Mouse (Mus musculus): ENCODE measurements around the gene Lrrc7. TPM values are rescaled to one million over a fixed set of nuclear protein-coding genes. Genes with fewer than 3 reads are reported as not detected.

Gene Lrrc7
- total and polyA plus RNA-seq, 3 experiments = 0.07 TPM; not detected in 2

DNA sequence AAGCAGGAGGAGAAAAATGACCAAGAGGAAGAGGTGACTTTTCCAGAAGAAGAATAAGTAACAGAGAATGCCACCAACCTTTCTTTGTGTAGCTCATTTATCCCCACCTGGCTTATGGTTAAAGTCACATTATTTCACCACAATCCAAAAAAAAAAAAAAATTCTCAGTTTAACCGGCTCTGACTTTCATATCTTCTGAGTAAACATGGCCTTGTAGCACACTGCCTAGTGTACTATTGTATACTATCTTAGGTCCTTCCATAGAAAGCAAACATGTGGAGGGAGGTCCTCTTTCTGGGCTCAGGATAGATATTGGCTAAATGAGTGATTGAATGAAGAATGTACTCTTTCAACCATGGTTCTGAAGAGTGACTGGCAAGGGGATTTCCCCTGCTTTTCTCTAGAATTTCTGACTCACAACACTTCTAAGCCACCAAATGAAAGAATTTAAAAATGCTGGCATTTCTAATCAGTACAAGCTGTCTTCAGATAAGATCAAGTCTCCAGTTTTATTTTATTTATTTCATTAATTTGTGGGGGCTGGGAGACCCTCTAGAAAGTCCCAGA, 400.0 kb downstream of the Lrrc7 start (continued):
- TF ChIP-seq MAFK (IDR thresholded peaks at IDR 0.05; ENCODE audit: insufficient replicate concordance, low read length) (no peak), MEF2A (IDR thresholded peaks at IDR 0.05; ENCODE audit: borderline replicate concordance, low read depth, low read length) (peak; percentile 10), ZC3H11A (IDR thresholded peaks at IDR 0.05; ENCODE audit: low read depth, low read length) (no peak), ETS1 (conservative IDR thresholded peaks at IDR 0.05; ENCODE audit: low read depth, low read length) (0 out of 2 replicates have a peak, but pooled peaks have one; percentile 33), JUN (IDR thresholded peaks at IDR 0.05; ENCODE audit: insufficient read depth, low read depth, low read length) (peak; percentile 70), SIN3A (IDR thresholded peaks at IDR 0.05; ENCODE audit: low read length) (peak; percentile 19; the same call in 1 of the 2 replicates), JUND (conservative IDR thresholded peaks at IDR 0.05; ENCODE audit: low read depth, low read length) (peak; percentile 57; the same call in 1 of the 2 replicates), MAX (IDR thresholded peaks at IDR 0.05; ENCODE audit: low read length) (0 out of 2 replicates have a peak, but pooled peaks have one; percentile 49), HCFC1 (IDR thresholded peaks at IDR 0.05; ENCODE audit: low read depth, low read length) (no peak), RAD21 (IDR thresholded peaks at IDR 0.05; ENCODE audit: low read depth, low read length) (no peak; the same call in 1 of the 2 replicates)

DNA sequence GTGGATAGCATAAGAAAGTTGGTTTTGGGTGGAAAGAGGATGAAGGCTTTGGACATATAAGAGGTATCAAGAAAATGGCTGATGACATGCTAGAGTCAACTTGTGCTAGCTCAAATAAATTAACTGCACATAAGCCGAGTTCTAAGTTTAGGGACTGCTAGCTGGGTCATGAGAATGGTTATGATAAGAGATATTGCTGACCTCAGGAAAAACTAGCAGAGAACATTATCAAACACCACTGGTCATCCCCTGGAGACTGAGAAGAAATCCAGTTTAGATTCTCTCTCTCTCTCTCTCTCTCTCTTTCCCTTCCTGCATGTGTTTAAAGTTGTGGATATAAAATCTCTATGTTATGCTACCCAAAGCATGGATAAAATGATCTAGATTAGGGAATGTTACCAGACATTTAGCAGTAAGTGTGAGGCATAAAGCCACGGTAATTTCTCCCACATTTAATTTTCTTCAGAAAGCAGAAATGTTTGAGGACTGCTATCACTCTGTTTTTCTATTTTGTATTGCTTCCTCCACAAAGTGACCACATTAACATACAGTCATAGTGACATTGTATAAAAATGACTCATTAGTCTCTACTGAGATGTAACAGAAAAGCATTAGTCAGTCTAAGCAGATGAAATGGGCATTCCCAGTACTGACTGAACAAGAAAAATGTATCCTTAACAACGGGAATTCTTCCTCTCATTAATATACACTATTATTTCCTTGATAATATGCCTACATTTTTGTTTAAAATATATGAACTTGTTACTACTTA, 406.3 kb downstream of the Lrrc7 start:
- dilution Hi-C loops (cut with MboI; ENCODE audit: extremely low pct_ligation_motif_present, extremely low pct_unique_long_range_greater_than_20kb, low sequenced_read_pairs) = no loop called here
- no peaks in the 10 kb centered on the region for H3K79me2 ChIP-seq (replicated peaks; ENCODE audit: control insufficient read depth, extremely low read depth, insufficient read depth, poor library complexity, severe bottlenecking)

DNA sequence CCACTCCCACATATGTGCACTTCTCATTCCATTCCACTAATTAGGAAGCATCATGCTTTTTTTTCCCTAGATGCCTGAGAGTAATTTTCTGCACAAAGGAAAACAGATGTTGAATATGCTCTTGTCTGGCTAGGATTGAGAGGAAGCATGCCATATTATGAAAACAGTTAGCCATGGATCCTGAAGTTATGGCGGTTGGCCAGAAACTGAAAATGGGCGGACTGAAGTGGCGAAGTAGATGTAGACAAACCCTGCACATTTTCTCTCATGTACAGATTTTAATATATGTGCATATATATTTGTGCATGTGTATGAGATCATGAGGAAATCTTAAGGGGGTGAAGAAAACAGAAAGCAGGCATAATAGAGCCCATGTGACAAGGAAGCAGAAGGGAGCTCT, 407.9 kb downstream of the Lrrc7 start:
- Histone ChIP-seq H3K9ac (ENCODE audit: insufficient read depth, low read depth) (no peak overlapping the region), H3K36me3 (replicated peaks in 1 of 2; ENCODE audit: control insufficient read depth in 1 of 2, insufficient read depth in 1 of 2, low read length in 1 of 2) (no peaks in the 10 kb centered on the region), H3K4me2 (ENCODE audit: insufficient read depth, low read depth, poor library complexity, severe bottlenecking) (no peak overlapping the region), H3K9me3 (replicated peaks; ENCODE audit: low read length) (no peaks in the 10 kb centered on the region), H3K27me3 (replicated peaks) (no peaks in the 10 kb centered on the region), H3K4me1 (ENCODE audit: control insufficient read depth in 1 of 2, insufficient read depth in 2 of 2) (no peaks in the 10 kb centered on the region; a peak in 1 of 4 replicates), H3K27ac (ENCODE audit: insufficient read depth, low read depth) (no peak overlapping the region), H3K4me3 (replicated peaks in 1 of 3; ENCODE audit: low read depth in 2 of 3, low read length in 2 of 3, poor library complexity in 1 of 3) (no peak overlapping the region), H3K79me2 (replicated peaks; ENCODE audit: control insufficient read depth, extremely low read depth, insufficient read depth, poor library complexity, severe bottlenecking) (no peaks in the 10 kb centered on the region)
- dilution Hi-C loops (cut with MboI; ENCODE audit: extremely low pct_ligation_motif_present, extremely low pct_unique_long_range_greater_than_20kb, low sequenced_read_pairs) (no loop called here), in situ Hi-C loops (cut with MboI; ENCODE audit: low pct_ligation_motif_present, low pct_unique_long_range_greater_than_20kb, low sequenced_read_pairs) (no loop called here)
- TF ChIP-seq HCFC1 (IDR thresholded peaks at IDR 0.05; ENCODE audit: low read depth, low read length) (no peak), SIN3A (IDR thresholded peaks at IDR 0.05; ENCODE audit: low read length) (no peak), EP300 (IDR thresholded peaks at IDR 0.05; ENCODE audit: low read length) (no peak), GABPA (IDR thresholded peaks at IDR 0.05; ENCODE audit: insufficient replicate concordance, low read depth, low read length) (no peak), NRF1 (IDR thresholded peaks at IDR 0.05; ENCODE audit: low read depth, low read length) (no peak), IRF4 (IDR thresholded peaks at IDR 0.05; ENCODE audit: low read depth, low read length) (no peak), RCOR1 (conservative IDR thresholded peaks at IDR 0.05; ENCODE audit: low read depth, low read length) (no peak), MXI1 (IDR thresholded peaks at IDR 0.05; ENCODE audit: low read depth, low read length) (no peak), POLR2A (IDR thresholded peaks at IDR 0.05; ENCODE audit: low read depth, low read length) (no peak), CHD2 (IDR thresholded peaks at IDR 0.05; ENCODE audit: low read length) (no peak), MEF2A (IDR thresholded peaks at IDR 0.05; ENCODE audit: borderline replicate concordance, low read depth, low read length) (no peak), USF2 (conservative IDR thresholded peaks at IDR 0.05; ENCODE audit: low read depth, low read length) (no peak), JUND (conservative IDR thresholded peaks at IDR 0.05; ENCODE audit: low read depth, low read length) (no peak), ETS1 (conservative IDR thresholded peaks at IDR 0.05; ENCODE audit: low read depth, low read length) (no peak), NELFE (IDR thresholded peaks at IDR 0.05; ENCODE audit: low read depth, low read length) (no peak), RAD21 (IDR thresholded peaks at IDR 0.05; ENCODE audit: low read depth, low read length) (no peak), MYC (IDR thresholded peaks at IDR 0.05; ENCODE audit: low read depth, low read length) (no peak)
- DNase-seq (ENCODE audit: extremely low read depth) = no peak

More for the DNA sequence above, 406.3 kb downstream of the Lrrc7 start:
- Histone ChIP-seq H3K4me3 (replicated peaks in 1 of 3; ENCODE audit: low read depth in 2 of 3, low read length in 2 of 3, poor library complexity in 1 of 3) (no peak overlapping the region), H3K4me1 (ENCODE audit: control insufficient read depth in 1 of 2, insufficient read depth in 2 of 2) (peaks cover 2 to 7% of the 10 kb centered on the region in 2 experiments; a peak in 2 of 4 replicates), H3K27ac (ENCODE audit: insufficient read depth, low read depth) (no peak overlapping the region), H3K27me3 (replicated peaks) (no peaks in the 10 kb centered on the region), H3K4me2 (ENCODE audit: insufficient read depth, low read depth, poor library complexity, severe bottlenecking) (no peak overlapping the region), H3K9me3 (replicated peaks; ENCODE audit: low read length) (no peaks in the 10 kb centered on the region), H3K36me3 (replicated peaks in 1 of 2; ENCODE audit: control insufficient read depth in 1 of 2, insufficient read depth in 1 of 2, low read length in 1 of 2) (no peaks in the 10 kb centered on the region), H3K9ac (ENCODE audit: insufficient read depth, low read depth) (no peak overlapping the region)
- DNase-seq (ENCODE audit: extremely low read depth) = no peak
- no peak for TF ChIP-seq RCOR1 (conservative IDR thresholded peaks at IDR 0.05; ENCODE audit: low read depth, low read length)
- TF ChIP-seq EP300 (IDR thresholded peaks at IDR 0.05; ENCODE audit: low read length) = peak; percentile 67
- peak; percentile 34; the same call in 1 of the 2 replicates for TF ChIP-seq IRF4 (IDR thresholded peaks at IDR 0.05; ENCODE audit: low read depth, low read length)
- peak; percentile 92 for TF ChIP-seq MAFK (IDR thresholded peaks at IDR 0.05; ENCODE audit: insufficient replicate concordance, low read length)
- TF ChIP-seq JUN (IDR thresholded peaks at IDR 0.05; ENCODE audit: insufficient read depth, low read depth, low read length) = 0 out of 2 replicates have a peak, but pooled peaks have one; percentile 16
- TF ChIP-seq NELFE (IDR thresholded peaks at IDR 0.05; ENCODE audit: low read depth, low read length) = no peak
- in situ Hi-C loops (cut with MboI; ENCODE audit: low pct_ligation_motif_present, low pct_unique_long_range_greater_than_20kb, low sequenced_read_pairs) = no loop called here

Measured in CH12.LX (cell line).